Mouse (Mus musculus): ENCODE results near the gene Gm17428. TPM values are rescaled to one million over a fixed set of nuclear protein-coding genes. Genes with fewer than 3 reads are reported as not detected.

The Gm17428 gene
- polyA plus RNA-seq (2011; ENCODE audit: insufficient read depth, insufficient read length, low read depth, missing spikeins), result not detected in 2 replicates

DNA sequence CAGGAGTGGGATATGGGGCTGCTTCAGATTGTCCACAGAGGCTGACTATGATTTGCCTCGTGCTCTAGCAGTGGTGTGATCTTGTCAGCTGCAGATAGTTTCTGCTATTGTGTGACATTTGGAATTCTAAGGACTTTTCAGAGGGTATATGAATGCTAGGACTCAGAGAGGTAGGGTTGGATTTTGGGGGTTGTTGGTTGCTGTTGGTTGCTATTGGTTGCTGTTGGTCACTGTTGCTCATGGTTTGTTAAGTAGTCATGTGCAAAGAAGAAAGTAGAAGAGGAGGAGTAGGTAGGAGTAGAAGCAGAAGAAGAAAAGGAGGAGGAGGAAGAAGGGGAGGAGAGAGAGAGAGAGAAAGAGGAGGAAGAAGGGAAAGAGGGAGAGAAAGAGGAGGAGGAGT lies at the start of gene Gm17428:
Gm17428 (plus strand) TSS at position 301 of the 400 bp plus-strand sequence.
- Histone ChIP-seq H3K9me3 (replicated peaks; ENCODE audit: control insufficient read depth, insufficient read depth, low read length, poor library complexity, severe bottlenecking) (no peaks in the 10 kb centered on the region), H3K27me3 (ENCODE audit: control insufficient read depth, insufficient read depth, low read length, poor library complexity, severe bottlenecking) (no peaks in the 10 kb centered on the region), H3K4me1 (ENCODE audit: control insufficient read depth, insufficient read depth, low read length) (no peaks in the 10 kb centered on the region), H3K36me3 (ENCODE audit: control insufficient read depth, insufficient read depth, low read length, poor library complexity, severe bottlenecking) (no peaks in the 10 kb centered on the region), H3K27ac (ENCODE audit: insufficient read depth, low read length) (no peak within 1 kb of the TSS), H3K9ac (ENCODE audit: low read depth, poor library complexity, severe bottlenecking) (no peak within 1 kb of the TSS), H3K4me3 (ENCODE audit: low read depth, low read length) (no peak within 1 kb of the TSS)
- TF ChIP-seq CTCF (IDR thresholded peaks at IDR 0.05; ENCODE audit: low read depth, low read length) (no peak), POLR2A (IDR thresholded peaks at IDR 0.05; ENCODE audit: insufficient read depth, low read length) (no peak), EP300 (IDR thresholded peaks at IDR 0.05; ENCODE audit: insufficient read depth, low read depth, low read length) (no peak)

- TF ChIP-seq CTCF (IDR thresholded peaks at IDR 0.05; ENCODE audit: low read depth, low read length), result no peak
- TF ChIP-seq POLR2A (IDR thresholded peaks at IDR 0.05; ENCODE audit: insufficient read depth, low read length), result no peak
- no peak for TF ChIP-seq EP300 (IDR thresholded peaks at IDR 0.05; ENCODE audit: insufficient read depth, low read depth, low read length)
Observed at GRCm38 (mm10) chr14:54927296-54927695, 49.4 kb upstream of the Gm17428 start.

GRCm38 (mm10) chr14:54929801-54930200 lies 46.9 kb upstream of the Gm17428 start:
- Histone ChIP-seq H3K27ac (ENCODE audit: insufficient read depth, low read length) (peak overlapping the region; percentile 80), H3K4me1 (ENCODE audit: control insufficient read depth, insufficient read depth, low read length) (peaks cover 14% of the 10 kb centered on the region)

More at GRCm38 (mm10) chr14:54927296-54927695, 49.4 kb upstream of the Gm17428 start:
- no peaks in the 10 kb centered on the region for H3K9me3 ChIP-seq (replicated peaks; ENCODE audit: control insufficient read depth, insufficient read depth, low read length, poor library complexity, severe bottlenecking)
- no peaks in the 10 kb centered on the region for H3K27me3 ChIP-seq (ENCODE audit: control insufficient read depth, insufficient read depth, low read length, poor library complexity, severe bottlenecking)
- H3K9ac ChIP-seq (ENCODE audit: low read depth, poor library complexity, severe bottlenecking), result peak overlapping the region; percentile 89
- H3K36me3 ChIP-seq (ENCODE audit: control insufficient read depth, insufficient read depth, low read length, poor library complexity, severe bottlenecking), result no peaks in the 10 kb centered on the region
- peak overlapping the region; percentile 77 for H3K27ac ChIP-seq (ENCODE audit: insufficient read depth, low read length)
- H3K4me1 ChIP-seq (ENCODE audit: control insufficient read depth, insufficient read depth, low read length), result peaks cover 12% of the 10 kb centered on the region
- H3K4me3 ChIP-seq (ENCODE audit: low read depth, low read length), result peak overlapping the region; percentile 69

GRCm38 (mm10) chr14:54930431-54930830 lies 46.3 kb upstream of the Gm17428 start:
- TF ChIP-seq EP300 (IDR thresholded peaks at IDR 0.05; ENCODE audit: insufficient read depth, low read depth, low read length) (peak; percentile 75), CTCF (IDR thresholded peaks at IDR 0.05; ENCODE audit: low read depth, low read length) (no peak)
- peaks cover 14% of the 10 kb centered on the region for H3K4me1 ChIP-seq (ENCODE audit: control insufficient read depth, insufficient read depth, low read length)
- H3K9me3 ChIP-seq (replicated peaks; ENCODE audit: control insufficient read depth, insufficient read depth, low read length, poor library complexity, severe bottlenecking), result no peaks in the 10 kb centered on the region
- peak overlapping the region; percentile 64 for H3K9ac ChIP-seq (ENCODE audit: low read depth, poor library complexity, severe bottlenecking)
- H3K27me3 ChIP-seq (ENCODE audit: control insufficient read depth, insufficient read depth, low read length, poor library complexity, severe bottlenecking), result no peaks in the 10 kb centered on the region
- no peak overlapping the region for H3K4me3 ChIP-seq (ENCODE audit: low read depth, low read length)
- H3K36me3 ChIP-seq (ENCODE audit: control insufficient read depth, insufficient read depth, low read length, poor library complexity, severe bottlenecking), result no peaks in the 10 kb centered on the region
- H3K27ac ChIP-seq (ENCODE audit: insufficient read depth, low read length), result peak overlapping the region; percentile 80

More at GRCm38 (mm10) chr14:54929801-54930200, 46.9 kb upstream of the Gm17428 start:
- peak overlapping the region; percentile 64 for H3K9ac ChIP-seq (ENCODE audit: low read depth, poor library complexity, severe bottlenecking)
- no peaks in the 10 kb centered on the region for H3K27me3 ChIP-seq (ENCODE audit: control insufficient read depth, insufficient read depth, low read length, poor library complexity, severe bottlenecking)
- no peaks in the 10 kb centered on the region for H3K9me3 ChIP-seq (replicated peaks; ENCODE audit: control insufficient read depth, insufficient read depth, low read length, poor library complexity, severe bottlenecking)
- TF ChIP-seq POLR2A (IDR thresholded peaks at IDR 0.05; ENCODE audit: insufficient read depth, low read length), result no peak
- peak; percentile 87 for TF ChIP-seq EP300 (IDR thresholded peaks at IDR 0.05; ENCODE audit: insufficient read depth, low read depth, low read length)
- no peaks in the 10 kb centered on the region for H3K36me3 ChIP-seq (ENCODE audit: control insufficient read depth, insufficient read depth, low read length, poor library complexity, severe bottlenecking)
- no peak overlapping the region for H3K4me3 ChIP-seq (ENCODE audit: low read depth, low read length)

DNA sequence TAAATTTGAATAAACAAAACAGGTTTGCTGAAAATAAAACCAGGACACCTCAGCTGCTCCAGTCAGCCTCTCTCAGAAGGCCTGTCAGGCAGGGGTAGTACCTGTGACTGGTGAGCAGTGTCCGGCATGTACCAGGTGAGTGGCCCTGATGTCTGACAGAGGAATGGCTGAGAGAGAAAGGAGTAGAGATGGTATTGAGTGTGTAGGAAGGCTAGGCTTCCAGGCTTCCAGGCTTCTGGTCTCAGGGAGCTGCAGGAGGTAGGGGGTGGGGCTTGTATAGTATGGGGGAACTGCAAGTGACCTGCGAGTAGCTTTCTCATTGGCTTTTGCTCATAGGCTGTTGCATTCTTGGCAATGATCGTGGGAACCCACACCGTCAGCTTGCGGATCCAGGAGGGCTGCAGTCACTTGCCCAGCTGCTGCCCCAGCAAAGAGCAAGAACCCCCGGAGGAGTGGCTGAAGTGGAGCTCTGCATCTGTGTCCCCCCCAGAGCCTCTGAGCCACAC lies 44.0 kb upstream of the Gm17428 start, which contains the start of gene Il25:
Il25 (plus strand) TSS at position 51 of the 506 bp plus-strand sequence.
- TF ChIP-seq EP300 (IDR thresholded peaks at IDR 0.05; ENCODE audit: insufficient read depth, low read depth, low read length), result no peak
- no peak for TF ChIP-seq CTCF (IDR thresholded peaks at IDR 0.05; ENCODE audit: low read depth, low read length)
- H3K4me3 ChIP-seq (ENCODE audit: low read depth, low read length), result no peak within 1 kb of the TSS
- H3K27me3 ChIP-seq (ENCODE audit: control insufficient read depth, insufficient read depth, low read length, poor library complexity, severe bottlenecking), result no peaks in the 10 kb centered on the region
- peaks cover 11% of the 10 kb centered on the region for H3K4me1 ChIP-seq (ENCODE audit: control insufficient read depth, insufficient read depth, low read length)
- no peak within 1 kb of the TSS for H3K27ac ChIP-seq (ENCODE audit: insufficient read depth, low read length)
- no peak within 1 kb of the TSS for H3K9ac ChIP-seq (ENCODE audit: low read depth, poor library complexity, severe bottlenecking)
- H3K9me3 ChIP-seq (replicated peaks; ENCODE audit: control insufficient read depth, insufficient read depth, low read length, poor library complexity, severe bottlenecking), result no peaks in the 10 kb centered on the region
- no peaks in the 10 kb centered on the region for H3K36me3 ChIP-seq (ENCODE audit: control insufficient read depth, insufficient read depth, low read length, poor library complexity, severe bottlenecking)

GRCm38 (mm10) chr14:54935904-54936830 lies 40.6 kb upstream of the Gm17428 start, which contains the start of gene Cmtm5:
Gene Cmtm5 (plus strand): TSS chr14:54936261.
- TF ChIP-seq POLR2A (IDR thresholded peaks at IDR 0.05; ENCODE audit: insufficient read depth, low read length) (no peak), CTCF (IDR thresholded peaks at IDR 0.05; ENCODE audit: low read depth, low read length) (peak; percentile 63)
- peaks cover 6% of the 10 kb centered on the region for H3K4me1 ChIP-seq (ENCODE audit: control insufficient read depth, insufficient read depth, low read length)
- no peak within 1 kb of the TSS for H3K27ac ChIP-seq (ENCODE audit: insufficient read depth, low read length)
- H3K36me3 ChIP-seq (ENCODE audit: control insufficient read depth, insufficient read depth, low read length, poor library complexity, severe bottlenecking), result no peaks in the 10 kb centered on the region
- H3K9ac ChIP-seq (ENCODE audit: low read depth, poor library complexity, severe bottlenecking), result peak within 1 kb of the TSS; percentile 32
- no peaks in the 10 kb centered on the region for H3K9me3 ChIP-seq (replicated peaks; ENCODE audit: control insufficient read depth, insufficient read depth, low read length, poor library complexity, severe bottlenecking)
- peak within 1 kb of the TSS; percentile 42 for H3K4me3 ChIP-seq (ENCODE audit: low read depth, low read length)
- no peaks in the 10 kb centered on the region for H3K27me3 ChIP-seq (ENCODE audit: control insufficient read depth, insufficient read depth, low read length, poor library complexity, severe bottlenecking)

Measured in ES-Bruce4 (cell line).